Mouse (Mus musculus): ENCODE results near the gene Syngr2.
"Not testable (repeated sequence)": the region's sequence is repeated elsewhere in the genome, so short reads cannot be mapped to it uniquely, and the experiment has no call there.

Syngr2 gene

GRCm38 (mm10) chr11:117832086-117832969 lies 22.9 kb downstream of the Syngr2 start:
- no peak for DNase-seq (ENCODE audit: low read depth, low spot score)

DNA sequence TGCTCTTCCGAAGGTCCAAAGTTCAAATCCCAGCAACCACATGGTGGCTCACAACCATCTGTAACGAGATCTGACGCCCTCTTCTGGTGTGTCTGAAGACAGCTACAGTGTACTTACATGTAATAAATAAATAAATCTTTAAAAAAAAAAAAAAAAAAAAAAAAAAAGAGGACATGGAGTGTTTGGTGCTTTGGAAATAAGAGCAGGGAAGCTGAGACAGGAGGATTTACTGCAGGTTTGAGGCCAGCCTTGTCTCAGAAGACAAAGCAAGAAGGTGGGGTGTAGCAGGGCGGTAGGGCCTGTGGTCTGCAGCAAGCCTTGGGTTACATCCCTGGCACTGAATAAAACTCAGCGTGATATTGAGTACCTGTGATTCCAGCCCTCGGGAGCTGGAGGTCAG lies 24.0 kb downstream of the Syngr2 start:
- DNase-seq (ENCODE audit: low read depth, low spot score) = not testable (repeated sequence)

GRCm38 (mm10) chr11:117834086-117834485 lies 24.6 kb downstream of the Syngr2 start:
- no peak for DNase-seq (ENCODE audit: low read depth, low spot score)

GRCm38 (mm10) chr11:117836306-117836705 lies 26.8 kb downstream of the Syngr2 start:
- no peak for DNase-seq (ENCODE audit: low read depth, low spot score)

GRCm38 (mm10) chr11:117838572-117838971 lies 29.1 kb downstream of the Syngr2 start:
- DNase-seq (ENCODE audit: low read depth, low spot score) = no peak

GRCm38 (mm10) chr11:117839021-117839420 lies 29.6 kb downstream of the Syngr2 start:
- no peak for DNase-seq (ENCODE audit: low read depth, low spot score)

- no peak for DNase-seq (ENCODE audit: low read depth, low spot score)
These were observed 31.4 kb downstream of the Syngr2 start for GRCm38 (mm10) chr11:117840910-117841309.

GRCm38 (mm10) chr11:117843434-117843833 lies 34.0 kb downstream of the Syngr2 start:
- DNase-seq (ENCODE audit: low read depth, low spot score) = no peak

GRCm38 (mm10) chr11:117844997-117845396 lies 35.5 kb downstream of the Syngr2 start:
- no peak for DNase-seq (ENCODE audit: low read depth, low spot score)

- DNase-seq (ENCODE audit: low read depth, low spot score) = no peak
These were observed 36.2 kb downstream of the Syngr2 start for GRCm38 (mm10) chr11:117845651-117846050.

DNA sequence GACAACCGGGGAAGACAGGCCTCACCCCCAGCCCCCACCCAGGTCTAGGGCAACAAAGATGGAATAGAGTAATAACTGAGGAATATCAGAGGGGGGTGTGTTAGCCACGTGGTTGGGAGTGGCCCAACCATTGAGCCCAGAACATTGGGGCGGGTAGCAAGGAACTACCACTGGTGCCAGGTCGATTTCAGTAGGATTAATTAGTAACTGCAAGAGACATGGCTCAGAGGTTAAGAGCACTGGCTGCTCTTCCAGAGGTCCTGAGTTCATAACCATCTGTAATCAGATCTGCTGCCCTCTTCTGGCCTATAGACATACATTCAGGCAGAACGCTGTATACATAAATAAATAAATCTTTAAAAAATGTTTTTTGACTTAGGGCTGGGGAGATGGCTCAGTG lies 37.2 kb downstream of the Syngr2 start:
- DNase-seq (ENCODE audit: low read depth, low spot score) = no peak

DNA sequence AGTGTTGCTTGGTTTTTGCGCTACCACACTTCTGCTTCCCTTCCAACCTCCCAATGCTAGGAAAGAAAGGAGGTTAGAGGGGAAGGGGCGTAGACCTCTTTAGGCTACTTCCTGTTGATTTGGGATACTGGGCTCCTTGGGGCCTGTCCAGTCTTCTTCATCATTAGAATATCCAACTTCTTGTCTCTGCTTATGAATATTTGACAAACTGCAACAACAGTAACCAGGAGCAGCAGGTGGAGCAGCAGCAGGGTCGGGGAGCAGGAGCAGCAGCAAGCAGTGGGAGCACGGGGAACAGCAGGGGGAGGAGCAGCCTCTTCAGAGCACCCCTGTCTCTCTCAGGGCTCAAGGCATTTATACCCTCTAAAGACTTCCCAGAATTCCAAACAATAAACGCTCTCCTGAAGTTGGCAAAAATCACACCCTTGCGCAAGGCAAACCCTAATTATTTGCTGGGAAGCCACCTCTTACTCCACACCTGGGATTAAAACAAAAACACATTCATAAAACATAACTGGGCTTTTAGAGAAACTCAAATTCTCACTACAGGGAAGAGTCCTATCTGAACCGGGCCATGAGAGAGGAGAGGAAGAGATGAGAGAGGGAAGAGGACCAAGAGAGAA lies 38.2 kb downstream of the Syngr2 start:
- DNase-seq (ENCODE audit: low read depth, low spot score) = no peak

- no peak for DNase-seq (ENCODE audit: low read depth, low spot score)
These were observed 39.0 kb downstream of the Syngr2 start for GRCm38 (mm10) chr11:117848271-117848984.

DNA sequence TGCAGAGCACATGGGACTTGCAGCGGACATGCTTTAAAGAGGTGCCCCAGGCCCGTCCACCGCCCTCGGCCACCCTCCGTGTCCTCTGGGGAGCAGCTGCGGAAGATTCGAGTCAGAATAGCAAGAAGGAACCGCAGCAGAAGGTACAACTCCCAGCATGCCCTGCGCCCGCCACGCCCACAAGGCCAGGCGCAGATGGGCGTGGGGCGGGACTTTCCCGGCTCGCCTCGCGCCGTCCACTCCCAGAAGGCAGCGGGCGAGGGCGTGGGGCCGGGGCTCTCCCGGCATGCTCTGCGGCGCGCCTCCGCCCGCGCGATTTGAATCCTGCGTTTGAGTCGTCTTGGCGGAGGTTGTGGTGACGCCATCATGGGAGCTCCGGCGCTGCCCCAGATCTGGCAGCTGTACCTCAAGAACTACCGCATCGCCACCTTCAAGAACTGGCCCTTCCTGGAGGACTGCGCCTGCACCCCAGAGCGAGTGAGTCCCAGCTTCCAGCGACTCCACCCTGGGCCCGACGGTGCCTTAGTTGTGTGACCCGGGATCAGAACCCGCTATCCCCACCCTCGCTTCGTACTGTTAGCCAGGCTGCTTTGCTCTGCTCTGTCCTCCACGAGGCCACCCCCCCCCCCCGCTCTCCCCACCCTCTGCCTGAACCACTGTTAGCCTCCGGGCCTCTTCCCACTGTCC lies 39.7 kb downstream of the Syngr2 start, which contains the start of gene Birc5:
Gene Birc5, plus strand, starts transcription at position 267 of the 687 bp plus-strand sequence.
- peak; percentile 90 for DNase-seq (ENCODE audit: low read depth, low spot score)

GRCm38 (mm10) chr11:117852875-117853274 lies 43.4 kb downstream of the Syngr2 start:
- DNase-seq (ENCODE audit: low read depth, low spot score) = no peak

DNA sequence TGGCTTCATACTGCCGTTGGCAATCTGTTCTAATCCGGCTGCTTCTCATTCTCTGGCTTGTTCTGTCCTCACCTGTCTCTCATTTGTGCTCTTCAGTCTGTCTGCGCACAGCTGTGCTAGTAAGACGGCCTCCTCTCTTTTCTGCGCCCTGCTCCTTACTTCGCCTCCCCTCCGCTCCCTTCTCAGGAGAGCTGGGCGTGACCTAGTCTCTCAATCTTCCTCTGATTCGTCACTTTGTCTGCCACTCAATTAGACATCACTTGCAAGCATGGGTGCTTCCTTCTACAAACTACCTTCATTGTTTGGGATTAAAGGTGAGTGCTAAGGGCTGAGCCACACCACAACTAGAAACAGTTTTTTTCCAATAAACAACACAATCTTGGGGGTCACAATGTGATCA lies 44.8 kb downstream of the Syngr2 start:
- no peak for DNase-seq (ENCODE audit: low read depth, low spot score)

- no peak for DNase-seq (ENCODE audit: low read depth, low spot score)
These were observed 45.9 kb downstream of the Syngr2 start for GRCm38 (mm10) chr11:117855360-117855759.

DNA sequence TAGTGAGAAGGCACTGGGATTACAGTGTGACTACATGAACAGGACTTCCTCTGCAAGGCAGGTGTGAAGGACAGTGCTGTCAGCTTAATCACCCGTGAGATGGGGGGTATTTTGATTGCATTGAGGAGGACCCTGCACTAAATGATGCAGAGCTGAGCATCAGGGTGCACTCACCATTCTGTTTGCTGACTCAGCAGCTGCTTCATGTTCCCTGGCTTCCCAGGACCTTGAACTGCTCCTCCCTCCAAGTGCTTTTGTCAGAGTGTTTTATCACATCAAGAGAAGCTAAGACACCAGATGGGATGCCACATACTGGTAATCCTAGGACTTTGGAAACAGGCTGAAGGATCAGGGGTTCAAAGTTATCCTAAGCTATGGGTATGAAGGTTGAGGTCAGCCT lies 46.5 kb downstream of the Syngr2 start:
- no peak for DNase-seq (ENCODE audit: low read depth, low spot score)

- no peak for DNase-seq (ENCODE audit: low read depth, low spot score)
These were observed 48.0 kb downstream of the Syngr2 start for GRCm38 (mm10) chr11:117857462-117857861.

DNA sequence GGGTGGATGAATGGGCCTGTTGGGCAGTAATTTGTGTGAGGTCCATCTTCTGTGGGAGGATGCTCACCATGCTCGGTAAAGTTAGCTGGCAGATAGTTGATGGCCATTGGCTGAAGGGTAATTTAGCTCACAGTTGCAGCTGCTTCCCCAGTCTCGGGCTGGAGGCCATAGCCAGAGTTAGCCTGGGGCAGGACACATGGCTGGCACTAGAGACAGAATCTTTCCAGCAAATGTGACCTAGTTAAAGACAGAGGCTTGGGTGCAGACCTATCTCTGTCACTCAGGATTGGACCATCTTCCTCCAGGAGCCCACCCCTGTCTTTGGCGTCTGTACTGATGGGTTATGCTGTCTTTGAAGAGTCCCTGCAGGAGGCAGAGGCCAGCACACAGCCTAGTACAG lies 48.9 kb downstream of the Syngr2 start:
- no peak for DNase-seq (ENCODE audit: low read depth, low spot score)

DNA sequence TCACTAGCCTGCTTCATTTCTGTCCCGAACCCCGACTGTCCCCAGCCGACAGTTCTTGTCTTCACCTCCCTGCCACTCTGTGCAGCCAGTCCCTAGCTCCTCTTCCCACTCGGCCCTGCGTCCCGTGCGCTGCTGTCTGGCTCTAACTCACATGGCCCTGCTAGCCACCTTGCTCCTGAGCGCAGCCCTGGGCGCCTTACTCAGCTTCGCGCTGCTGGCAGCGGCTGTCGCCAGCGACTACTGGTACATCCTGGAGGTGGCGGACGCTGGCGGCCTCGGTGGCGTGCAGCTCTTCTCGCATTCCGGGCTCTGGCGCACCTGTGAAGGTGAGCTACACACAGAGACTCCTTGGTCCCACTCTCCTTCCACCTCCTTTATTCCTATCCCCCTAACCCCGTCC lies 51.1 kb downstream of the Syngr2 start, which contains the start of gene Tmem235:
Gene Tmem235, plus strand, starts transcription at position 152 of the 400 bp plus-strand sequence.
- DNase-seq (ENCODE audit: low read depth, low spot score) = no peak
